Mouse (Mus musculus): ENCODE data around the gene Wdfy3.

- TF ChIP-seq POLR2A (IDR thresholded peaks at IDR 0.05; ENCODE audit: borderline replicate concordance, extremely low read depth, low read depth, low read length) (no peak), CTCF (IDR thresholded peaks at IDR 0.05; ENCODE audit: insufficient read depth, low read length) (no peak)
Observed at GRCm38 (mm10) chr5:101926311-101926710, 143.4 kb downstream of the Wdfy3 start.

All from lung, adult 2 months (tissue).